Mouse (Mus musculus) midbrain, postnatal 0 days (tissue): ENCODE data around the gene Gle1. TPM values are rescaled to one million over a fixed set of nuclear protein-coding genes. Genes with fewer than 3 reads are reported as not detected.

ENCODE experiments used
- ATAC-seq: fragments of 200-750 bp; cut with Nextera tagmentation; 2 replicates; pipeline ENCODE4 v1.8.0; 2017; ENCODE audit warnings: moderate number of reproducible peaks, mild to moderate bottlenecking, moderate TSS enrichment, moderate library complexity; ENCODE audit not compliant: low FRiP score
- DNase-seq: peaks from one replicate; pipeline ENCODE4 v3.0.0-alpha.2; 2015; ENCODE audit warnings: low spot score
- H3K27ac ChIP-seq: fragments of 300-500 bp; sonication (generic); 2 replicates; pipeline ENCODE4 v1.5.1; 2014; ENCODE audit warnings: low read depth, mild to moderate bottlenecking, low read length, mixed read lengths
- H3K27me3 ChIP-seq: fragments of 300-500 bp; sonication (generic); 2 replicates; pipeline ENCODE4 v1.6.1; 2014; ENCODE audit warnings: low read length, control low read depth, mixed read lengths; ENCODE audit not compliant: insufficient read depth
- H3K36me3 ChIP-seq: fragments of 300-500 bp; sonication (generic); 2 replicates; pipeline ENCODE4 v1.6.1; 2014; ENCODE audit warnings: low read length, control low read depth, mixed read lengths; ENCODE audit not compliant: insufficient read depth
- H3K4me1 ChIP-seq: fragments of 300-500 bp; sonication (generic); 2 replicates; pipeline ENCODE4 v1.6.1; 2014; ENCODE audit warnings: mild to moderate bottlenecking, control low read depth, antibody characterized with exemption, low read length, mixed read lengths; ENCODE audit not compliant: insufficient read depth
- H3K4me2 ChIP-seq: fragments of 300-500 bp; sonication (generic); 2 replicates; pipeline ENCODE4 v1.6.1; 2014; ENCODE audit warnings: low read depth, mild to moderate bottlenecking, low read length, mixed read lengths; ENCODE audit not compliant: poor library complexity, severe bottlenecking
- H3K4me3 ChIP-seq: fragments of 300-500 bp; sonication (generic); 2 replicates; pipeline ENCODE4 v1.5.1; 2014; ENCODE audit warnings: low read depth, mild to moderate bottlenecking, low read length, moderate library complexity
- H3K9ac ChIP-seq: fragments of 300-500 bp; sonication (generic); replicated peaks from 2 replicates; pipeline ENCODE4 v1.6.1; 2014; ENCODE audit warnings: mild to moderate bottlenecking, low read length, moderate library complexity, mixed read lengths; ENCODE audit not compliant: poor library complexity, severe bottlenecking
- H3K9me3 ChIP-seq: fragments of 300-500 bp; sonication (generic); 2 replicates; pipeline ENCODE4 v1.6.1; 2016; ENCODE audit warnings: low read length, control low read depth
- CTCF ChIP-seq: IDR thresholded peaks from 2 replicates; pipeline ENCODE4 v1.5.1; 2016; ENCODE audit warnings: antibody characterized with exemption, mild to moderate bottlenecking
- WGBS: fragments of 180-500 bp; shearing (Covaris S2); extraction: QIAGEN DNeasy Blood & Tissue Kit; methylation state at CpG from one replicate; pipeline ENCODE4 v1.1.7; 2014; 5-methylcytosine and 5-hydroxymethylcytosine counted together
- microRNA-seq: library from miRNA; unstranded; fragments of <30 nt; microRNA quantifications from one replicate; pipeline ENCODE4, GENCODE M21; 2016; ENCODE audit warnings: borderline number of aligned reads
- polyA plus RNA-seq: library from polyadenylated mRNA; unstranded; fragments of >200 nt; fragmentation: Nextera tagmentation; extraction: Ambion mirVana; gene quantifications from 2 replicates; pipeline ENCODE4 v1.2.1, GENCODE M21; 2015
- total RNA-seq: library from RNA; depleted of rRNA; stranded (reverse); fragments of >200 nt; gene quantifications from 2 replicates; pipeline ENCODE4 v1.2.3, GENCODE M21; 2014; rRNA removed

The Gle1 gene
- total and polyA plus RNA-seq, 2 experiments from 2014 or later = 45.5 to 56.0 TPM

DNA sequence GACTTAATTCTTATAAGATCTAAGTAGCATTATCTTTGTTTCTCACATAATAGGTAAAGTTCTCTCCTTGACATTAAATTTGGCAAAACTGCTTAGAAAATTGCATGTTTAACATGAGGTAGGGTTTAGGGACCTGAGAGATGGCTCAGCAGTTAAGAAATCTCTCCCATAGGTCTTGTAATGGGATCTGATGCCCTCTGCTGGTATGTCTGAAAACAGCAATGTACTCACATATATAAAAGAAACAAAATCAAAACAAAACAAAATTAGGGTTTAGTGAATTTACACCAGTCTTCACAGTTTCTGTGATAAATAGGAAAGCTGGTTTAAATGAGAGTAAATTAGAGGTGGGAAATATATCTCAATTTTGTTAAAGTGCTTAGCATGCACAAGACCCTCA, 42.1 kb downstream of the Gle1 start:
- TF ChIP-seq CTCF = peak; percentile 80
- Histone ChIP-seq H3K4me3 (no peak overlapping the region), H3K27me3 (no peaks in the 10 kb centered on the region), H3K4me2 (no peak overlapping the region), H3K9ac (no peak overlapping the region), H3K4me1 (no peaks in the 10 kb centered on the region), H3K27ac (no peak overlapping the region), H3K9me3 (no peaks in the 10 kb centered on the region), H3K36me3 (peaks cover 41% of the 10 kb centered on the region)
- ATAC-seq = no peak
- DNase-seq = peak; percentile 58

DNA sequence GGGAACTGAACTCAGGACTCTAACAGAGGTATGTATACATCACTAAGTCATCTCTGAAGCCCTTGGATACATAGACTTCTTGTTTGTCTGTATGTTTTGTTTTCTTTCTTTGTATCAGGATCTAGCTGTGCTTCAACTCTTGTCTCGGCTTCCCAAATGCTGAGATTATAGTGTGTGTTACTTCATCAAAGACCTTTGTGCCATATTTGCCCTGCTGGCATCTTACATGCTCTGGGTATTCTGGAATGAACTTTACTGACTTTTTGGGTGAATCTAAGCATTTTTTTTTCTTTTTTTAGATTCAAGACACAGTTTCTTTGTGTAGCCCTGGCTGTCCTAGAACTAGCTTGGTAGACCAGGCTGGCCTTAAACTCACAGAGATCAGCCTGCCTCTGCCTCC, 45.4 kb downstream of the Gle1 start:
- Histone ChIP-seq H3K27me3 (no peaks in the 10 kb centered on the region), H3K9me3 (no peaks in the 10 kb centered on the region), H3K27ac (no peak overlapping the region), H3K4me2 (no peak overlapping the region), H3K9ac (no peak overlapping the region), H3K36me3 (peaks cover 67% of the 10 kb centered on the region), H3K4me1 (no peaks in the 10 kb centered on the region), H3K4me3 (no peak overlapping the region)
- WGBS = 100% methylated on average over 1 of the region's 1 CpGs
- TF ChIP-seq CTCF = no peak
- no peak for ATAC-seq
- DNase-seq = no peak

DNA sequence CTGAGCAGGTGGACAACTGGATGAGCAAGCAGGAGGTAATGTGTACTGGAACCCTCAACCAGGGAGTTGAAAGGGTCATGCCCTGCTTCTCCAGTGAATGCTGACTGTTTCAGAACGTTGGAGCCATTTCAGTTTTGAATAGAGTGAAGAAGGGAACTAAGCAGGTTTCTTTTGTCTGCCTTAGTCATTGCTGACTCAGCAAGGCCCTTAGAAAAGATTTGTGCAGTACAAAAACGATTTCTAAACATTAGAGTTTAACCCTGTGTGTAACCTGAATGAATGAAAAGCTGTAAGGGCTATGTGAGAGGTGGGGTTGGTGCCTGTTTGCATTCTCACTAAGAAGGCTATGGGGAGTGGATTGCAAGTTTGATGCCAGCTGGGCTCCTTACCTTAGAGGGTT, 56.7 kb downstream of the Gle1 start:
- WGBS = 55% methylated on average over 2 of the region's 2 CpGs
- Histone ChIP-seq H3K4me2 (no peak overlapping the region), H3K9me3 (no peaks in the 10 kb centered on the region), H3K36me3 (peaks cover 92% of the 10 kb centered on the region), H3K27me3 (no peaks in the 10 kb centered on the region), H3K4me3 (no peak overlapping the region), H3K4me1 (no peaks in the 10 kb centered on the region), H3K9ac (no peak overlapping the region), H3K27ac (no peak overlapping the region)
- DNase-seq (no peak), ATAC-seq (no peak)
- TF ChIP-seq CTCF = no peak

DNA sequence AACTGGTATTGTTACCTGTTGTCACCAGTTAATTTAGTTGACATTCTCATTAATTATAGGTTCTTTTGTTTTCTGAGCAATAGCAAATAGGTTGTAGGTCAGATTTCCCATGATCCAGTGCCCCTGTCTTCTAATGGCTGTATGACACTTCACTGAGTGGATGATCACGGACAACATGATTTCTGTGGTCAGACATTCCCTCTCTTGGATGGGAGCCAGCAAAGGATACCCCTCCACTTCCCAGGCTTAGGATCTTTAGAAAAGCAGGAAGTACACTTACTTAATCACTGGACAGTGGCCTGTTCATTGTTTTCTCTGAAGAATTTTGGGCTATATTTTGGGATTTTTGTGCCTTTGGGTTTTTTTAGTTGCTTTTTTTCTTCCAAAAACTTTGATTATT, 73.9 kb downstream of the Gle1 start:
- no peak overlapping the region for H3K27ac ChIP-seq
- no peak for TF ChIP-seq CTCF

More for the DNA sequence above, 73.9 kb downstream of the Gle1 start:
- DNase-seq (no peak), ATAC-seq (no peak)
- no peaks in the 10 kb centered on the region for H3K9me3 ChIP-seq
- WGBS = 64% methylated on average over 1 of the region's 1 CpGs
- no peak overlapping the region for H3K4me3 ChIP-seq
- no peak overlapping the region for H3K4me2 ChIP-seq
- no peaks in the 10 kb centered on the region for H3K4me1 ChIP-seq
- H3K36me3 ChIP-seq = peaks cover 90% of the 10 kb centered on the region
- no peaks in the 10 kb centered on the region for H3K27me3 ChIP-seq
- no peak overlapping the region for H3K9ac ChIP-seq

Small RNA genes lying within 50 kb of the gene (microRNA-seq; reads per million reads assigned to microRNA genes)
- gene Mir6997 = 1.0 reads per million

Other genes with a start within 250 kb of the Gle1 start
- 0.60 and 1.7 TPM in 2 replicates for gene Gm13420, start 183.7 kb upstream of the Gle1 start, total RNA-seq
- gene Gm13420, start 183.7 kb upstream of the Gle1 start, polyA plus RNA-seq = 0.21 and 0.65 TPM in 2 replicates
- not detected in 2 replicates for gene Gm13547, start 176.1 kb upstream of the Gle1 start, total RNA-seq
- gene Gm13547, start 176.1 kb upstream of the Gle1 start, polyA plus RNA-seq = not detected in 2 replicates
- 37.4 and 44.8 TPM in 2 replicates for gene Coq4, start 147.9 kb upstream of the Gle1 start, total RNA-seq
- gene Coq4, start 147.9 kb upstream of the Gle1 start, polyA plus RNA-seq = 32.1 and 37.5 TPM in 2 replicates
- gene Trub2, start 146.9 kb upstream of the Gle1 start, total RNA-seq = 36.7 and 50.7 TPM in 2 replicates
- gene Trub2, start 146.9 kb upstream of the Gle1 start, polyA plus RNA-seq = 25.7 and 32.0 TPM in 2 replicates
- gene Slc27a4, start 132.8 kb upstream of the Gle1 start, total RNA-seq = 111 and 128 TPM in 2 replicates
- gene Slc27a4, start 132.8 kb upstream of the Gle1 start, polyA plus RNA-seq = 48.5 and 50.2 TPM in 2 replicates
- 66.9 and 73.5 TPM in 2 replicates for gene Urm1, start 115.4 kb upstream of the Gle1 start, total RNA-seq
- 30.7 and 32.6 TPM in 2 replicates for gene Urm1, start 115.4 kb upstream of the Gle1 start, polyA plus RNA-seq
- gene Cercam, start 66.3 kb upstream of the Gle1 start, total RNA-seq = 21.4 and 28.0 TPM in 2 replicates
- gene Cercam, start 66.3 kb upstream of the Gle1 start, polyA plus RNA-seq = 22.8 and 26.0 TPM in 2 replicates
- gene Odf2, start 46.2 kb upstream of the Gle1 start, total RNA-seq = 77.0 and 102 TPM in 2 replicates
- 72.0 and 90.9 TPM in 2 replicates for gene Odf2, start 46.2 kb upstream of the Gle1 start, polyA plus RNA-seq
- gene Sptan1, start 30.1 kb downstream of the Gle1 start, total RNA-seq = 796 and 822 TPM in 2 replicates
- gene Sptan1, start 30.1 kb downstream of the Gle1 start, polyA plus RNA-seq = 193 and 200 TPM in 2 replicates
- 87.3 and 96.1 TPM in 2 replicates for gene Wdr34, start 113.5 kb downstream of the Gle1 start, total RNA-seq
- gene Wdr34, start 113.5 kb downstream of the Gle1 start, polyA plus RNA-seq = 76.2 and 82.7 TPM in 2 replicates
- 190 and 269 TPM in 2 replicates for gene Set, start 122.0 kb downstream of the Gle1 start, total RNA-seq
- gene Set, start 122.0 kb downstream of the Gle1 start, polyA plus RNA-seq = 302 and 345 TPM in 2 replicates
- gene Pkn3, start 142.3 kb downstream of the Gle1 start, total RNA-seq = 1.7 and 2.4 TPM in 2 replicates
- gene Pkn3, start 142.3 kb downstream of the Gle1 start, polyA plus RNA-seq = 0.73 and 1.2 TPM in 2 replicates
- 17.7 and 30.7 TPM in 2 replicates for gene Zdhhc12, start 158.2 kb downstream of the Gle1 start, total RNA-seq
- gene Zdhhc12, start 158.2 kb downstream of the Gle1 start, polyA plus RNA-seq = 23.8 and 28.9 TPM in 2 replicates
- gene Zer1, start 189.2 kb downstream of the Gle1 start, total RNA-seq = 88.2 and 93.2 TPM in 2 replicates
- gene Zer1, start 189.2 kb downstream of the Gle1 start, polyA plus RNA-seq = 12.3 and 14.7 TPM in 2 replicates
- 141 and 168 TPM in 2 replicates for gene Tbc1d13, start 198.3 kb downstream of the Gle1 start, total RNA-seq
- 8.1 and 10.6 TPM in 2 replicates for gene Tbc1d13, start 198.3 kb downstream of the Gle1 start, polyA plus RNA-seq
- gene Endog, start 236.1 kb downstream of the Gle1 start, total RNA-seq = 43.7 and 51.3 TPM in 2 replicates
- gene Endog, start 236.1 kb downstream of the Gle1 start, polyA plus RNA-seq = 38.9 and 42.2 TPM in 2 replicates
- 38.4 and 47.6 TPM in 2 replicates for gene Spout1, start 243.0 kb downstream of the Gle1 start, total RNA-seq
- gene Spout1, start 243.0 kb downstream of the Gle1 start, polyA plus RNA-seq = 55.9 and 60.8 TPM in 2 replicates